Mouse (Mus musculus) embryonic facial prominence, embryonic 14.5 days (tissue): ENCODE results near the gene Fryl. TPM values are rescaled to one million over a fixed set of nuclear protein-coding genes. Genes with fewer than 3 reads are reported as not detected.

Experiments
- ATAC-seq: fragments of 200-750 bp; cut with Nextera tagmentation; 2 replicates; pipeline ENCODE4 v1.8.0; 2017; ENCODE audit warnings: low read depth, moderate number of reproducible peaks, moderate TSS enrichment
- DNase-seq: peaks from one replicate; pipeline ENCODE4 v3.0.0-alpha.2; 2015; ENCODE audit warnings: low spot score
- H3K27ac ChIP-seq: fragments of 300-500 bp; sonication (generic); replicated peaks from 2 replicates; pipeline ENCODE4 v1.5.1; 2014; ENCODE audit warnings: low read depth, mild to moderate bottlenecking, low read length, moderate library complexity
- H3K27me3 ChIP-seq: fragments of 300-500 bp; sonication (generic); replicated peaks from 2 replicates; pipeline ENCODE4 v1.6.1; 2014; ENCODE audit warnings: low read length; ENCODE audit not compliant: control insufficient read depth, insufficient read depth
- H3K36me3 ChIP-seq: fragments of 300-500 bp; sonication (generic); 2 replicates; pipeline ENCODE4 v1.6.1; 2014; ENCODE audit warnings: low read length, mixed read lengths; ENCODE audit not compliant: control insufficient read depth, insufficient read depth
- H3K4me1 ChIP-seq: fragments of 300-500 bp; sonication (generic); 2 replicates; pipeline ENCODE4 v1.6.1; 2014; ENCODE audit warnings: antibody characterized with exemption, low read length; ENCODE audit not compliant: control insufficient read depth, insufficient read depth
- H3K4me2 ChIP-seq: fragments of 300-500 bp; sonication (generic); 2 replicates; pipeline ENCODE4 v1.6.1; 2014; ENCODE audit warnings: low read depth, mild to moderate bottlenecking, low read length, moderate library complexity, mixed read lengths
- H3K4me3 ChIP-seq: fragments of 300-500 bp; sonication (generic); 2 replicates; pipeline ENCODE4 v1.5.1; 2014; ENCODE audit warnings: low read depth, mild to moderate bottlenecking, low read length
- H3K9ac ChIP-seq: fragments of 300-500 bp; sonication (generic); 2 replicates; pipeline ENCODE4 v1.6.1; 2014; ENCODE audit warnings: low read depth, mild to moderate bottlenecking, low read length, moderate library complexity, mixed read lengths
- H3K9me3 ChIP-seq: fragments of 300-500 bp; sonication (generic); 2 replicates; pipeline ENCODE4 v1.6.1; 2016; ENCODE audit warnings: low read length; ENCODE audit not compliant: control insufficient read depth
- WGBS: fragments of 180-500 bp; shearing (Covaris S2); extraction: QIAGEN DNeasy Blood & Tissue Kit; methylation state at CpG from one replicate; pipeline ENCODE4 v1.1.7; 2014; 5-methylcytosine and 5-hydroxymethylcytosine counted together
- polyA plus RNA-seq: library from polyadenylated mRNA; unstranded; fragments of >200 nt; fragmentation: Nextera tagmentation; extraction: Ambion mirVana; gene quantifications from 2 replicates; pipeline ENCODE4 v1.2.1, GENCODE M21; 2014

Gene Fryl
- polyA plus RNA-seq, 1 experiment from 2014 or later: 26.8 TPM

- H3K9ac ChIP-seq: no peak overlapping the region
- no peak overlapping the region for H3K4me2 ChIP-seq
- H3K36me3 ChIP-seq: no peaks in the 10 kb centered on the region
- H3K27me3 ChIP-seq: no peaks in the 10 kb centered on the region
- H3K27ac ChIP-seq: no peak overlapping the region
- no peaks in the 10 kb centered on the region for H3K9me3 ChIP-seq
- no peaks in the 10 kb centered on the region for H3K4me1 ChIP-seq
- no peak for ATAC-seq
- no peak for DNase-seq
- H3K4me3 ChIP-seq: no peak overlapping the region
- WGBS: 70% methylated on average over 11 of the region's 11 CpGs
Measured at GRCm38 (mm10) chr5:73268636-73269213, 12.3 kb upstream of the Fryl start.

- 15% methylated on average over 5 of the region's 5 CpGs for WGBS
- Histone ChIP-seq H3K4me2 (no peak overlapping the region), H3K9ac (no peak overlapping the region), H3K9me3 (no peaks in the 10 kb centered on the region), H3K4me1 (no peaks in the 10 kb centered on the region), H3K4me3 (no peak overlapping the region), H3K27me3 (no peaks in the 10 kb centered on the region), H3K36me3 (no peaks in the 10 kb centered on the region), H3K27ac (no peak overlapping the region)
- ATAC-seq (peak; percentile 70; the same call in 1 of the 2 replicates), DNase-seq (peak; percentile 59)
Measured at GRCm38 (mm10) chr5:73265460-73265859, 9.0 kb upstream of the Fryl start.

- no peak overlapping the region for H3K4me3 ChIP-seq
- ATAC-seq (no peak), DNase-seq (no peak)
- H3K27ac ChIP-seq: no peak overlapping the region
- H3K36me3 ChIP-seq: no peaks in the 10 kb centered on the region
- H3K9me3 ChIP-seq: no peaks in the 10 kb centered on the region
- no peak overlapping the region for H3K9ac ChIP-seq
- H3K4me1 ChIP-seq: no peaks in the 10 kb centered on the region
- H3K27me3 ChIP-seq: no peaks in the 10 kb centered on the region
- WGBS: 79% methylated on average over 3 of the region's 5 CpGs
- H3K4me2 ChIP-seq: no peak overlapping the region
Measured at GRCm38 (mm10) chr5:73264122-73264521, 7.7 kb upstream of the Fryl start.

- no peak overlapping the region for H3K9ac ChIP-seq
- no peak for ATAC-seq
Measured at GRCm38 (mm10) chr5:73257723-73258122, 1.3 kb upstream of the Fryl start.

GRCm38 (mm10) chr5:73257096-73257495 lies 677 bp upstream of the Fryl start:
- Histone ChIP-seq H3K4me1 (peaks cover 5% of the 10 kb centered on the region; the same call in 1 of the 2 replicates), H3K9me3 (no peaks in the 10 kb centered on the region), H3K4me2 (peak overlapping the region; percentile 56), H3K27me3 (no peaks in the 10 kb centered on the region), H3K27ac (no peak overlapping the region), H3K4me3 (peak overlapping the region; percentile 97), H3K36me3 (no peaks in the 10 kb centered on the region), H3K9ac (peak overlapping the region; percentile 54)
- 3% methylated on average over 11 of the region's 11 CpGs for WGBS
- ATAC-seq: peak; percentile 0; the same call in 1 of the 2 replicates
- no peak for DNase-seq

More at GRCm38 (mm10) chr5:73257723-73258122, 1.3 kb upstream of the Fryl start:
- Histone ChIP-seq H3K4me3 (peak overlapping the region; percentile 97; the same call in 1 of the 2 replicates), H3K27ac (no peak overlapping the region), H3K4me1 (peaks cover 5% of the 10 kb centered on the region; the same call in 1 of the 2 replicates), H3K4me2 (peak overlapping the region; percentile 56), H3K36me3 (no peaks in the 10 kb centered on the region), H3K9me3 (no peaks in the 10 kb centered on the region), H3K27me3 (no peaks in the 10 kb centered on the region)
- WGBS: 51% methylated on average over 8 of the region's 8 CpGs
- DNase-seq: no peak

- DNase-seq (peak; percentile 67), ATAC-seq (peak; percentile 66)
- H3K4me3 ChIP-seq: peak overlapping the region; percentile 97
- H3K9ac ChIP-seq: peak overlapping the region; percentile 91
- no peaks in the 10 kb centered on the region for H3K27me3 ChIP-seq
- no peaks in the 10 kb centered on the region for H3K36me3 ChIP-seq
- peak overlapping the region; percentile 81 for H3K4me2 ChIP-seq
- H3K4me1 ChIP-seq: peaks cover 5% of the 10 kb centered on the region; the same call in 1 of the 2 replicates
- 0% methylated on average over 38 of the region's 129 CpGs for WGBS
- H3K27ac ChIP-seq: peak overlapping the region; percentile 95
- no peaks in the 10 kb centered on the region for H3K9me3 ChIP-seq
Measured at GRCm38 (mm10) chr5:73255321-73256251, 833 bp downstream of the Fryl start.

- 33% methylated on average over 5 of the region's 5 CpGs for WGBS
- H3K4me3 ChIP-seq: peak overlapping the region; percentile 97
- no peaks in the 10 kb centered on the region for H3K9me3 ChIP-seq
- H3K27ac ChIP-seq: peak overlapping the region; percentile 95; the same call in 1 of the 2 replicates
- H3K27me3 ChIP-seq: no peaks in the 10 kb centered on the region
- H3K36me3 ChIP-seq: no peaks in the 10 kb centered on the region
- H3K9ac ChIP-seq: peak overlapping the region; percentile 91; the same call in 1 of the 2 replicates
- H3K4me2 ChIP-seq: peak overlapping the region; percentile 81
- no peak for ATAC-seq
- peak; percentile 75 for DNase-seq
- H3K4me1 ChIP-seq: peaks cover 5% of the 10 kb centered on the region; the same call in 1 of the 2 replicates
Measured at GRCm38 (mm10) chr5:73254660-73255059, 1.8 kb downstream of the Fryl start.

GRCm38 (mm10) chr5:73252739-73253138 lies 3.7 kb downstream of the Fryl start:
- no peak for ATAC-seq
- no peak overlapping the region for H3K9ac ChIP-seq
- H3K36me3 ChIP-seq: no peaks in the 10 kb centered on the region
- H3K9me3 ChIP-seq: no peaks in the 10 kb centered on the region
- peaks cover 5% of the 10 kb centered on the region; the same call in 1 of the 2 replicates for H3K4me1 ChIP-seq
- no peaks in the 10 kb centered on the region for H3K27me3 ChIP-seq
- DNase-seq: no peak
- no peak overlapping the region for H3K4me2 ChIP-seq
- H3K27ac ChIP-seq: no peak overlapping the region
- no peak overlapping the region for H3K4me3 ChIP-seq
